Mouse (Mus musculus): ENCODE measurements around the gene Zim1.

Gene Zim1

GRCm38 (mm10) chr7:6696241-6697045, at the start of gene Zim1:
Gene Zim1 (minus strand): TSS chr7:6696450.
- peak; percentile 55 for DNase-seq (ENCODE audit: low spot score)

GRCm38 (mm10) chr7:6744281-6744904, 48.1 kb upstream of the Zim1 start:
- DNase-seq (ENCODE audit: low spot score), result no peak

GRCm38 (mm10) chr7:6736060-6736459, 39.8 kb upstream of the Zim1 start:
- DNase-seq (ENCODE audit: low spot score), result no peak

- DNase-seq (ENCODE audit: low spot score), result no peak
Measured at GRCm38 (mm10) chr7:6731930-6732329, 35.7 kb upstream of the Zim1 start.

GRCm38 (mm10) chr7:6731373-6731772, 35.1 kb upstream of the Zim1 start:
- DNase-seq (ENCODE audit: low spot score), result no peak

GRCm38 (mm10) chr7:6730801-6731200, 34.6 kb upstream of the Zim1 start:
- no peak for DNase-seq (ENCODE audit: low spot score)

- DNase-seq (ENCODE audit: low spot score), result peak; percentile 49
Measured at GRCm38 (mm10) chr7:6730241-6730640, 34.0 kb upstream of the Zim1 start, which contains the start of the genes Peg3 and Usp29. Gene Peg3 (minus strand): TSS chr7:6730431. Gene Usp29 (plus strand): TSS chr7:6730578.

GRCm38 (mm10) chr7:6729061-6729817, 33.0 kb upstream of the Zim1 start:
- DNase-seq (ENCODE audit: low spot score), result peak; percentile 80

- peak; percentile 56 for DNase-seq (ENCODE audit: low spot score)
Measured at GRCm38 (mm10) chr7:6728263-6728931, 32.1 kb upstream of the Zim1 start.

GRCm38 (mm10) chr7:6727351-6728121, 31.3 kb upstream of the Zim1 start:
- DNase-seq (ENCODE audit: low spot score), result no peak

- DNase-seq (ENCODE audit: low spot score), result no peak
Measured at GRCm38 (mm10) chr7:6709396-6709795, 13.1 kb upstream of the Zim1 start.

- no peak for DNase-seq (ENCODE audit: low spot score)
Measured at GRCm38 (mm10) chr7:6708451-6709180, 12.4 kb upstream of the Zim1 start.

GRCm38 (mm10) chr7:6707416-6708015, 11.3 kb upstream of the Zim1 start:
- DNase-seq (ENCODE audit: low spot score), result no peak

GRCm38 (mm10) chr7:6699230-6699629, 3.0 kb upstream of the Zim1 start:
- no peak for DNase-seq (ENCODE audit: low spot score)

- DNase-seq (ENCODE audit: low spot score), result no peak
Measured at GRCm38 (mm10) chr7:6685511-6685910, 10.7 kb downstream of the Zim1 start.

GRCm38 (mm10) chr7:6666726-6667125, 29.5 kb downstream of the Zim1 start:
- DNase-seq (ENCODE audit: low spot score), result no peak

- DNase-seq (ENCODE audit: low spot score), result no peak
Measured at GRCm38 (mm10) chr7:6663430-6663829, 32.8 kb downstream of the Zim1 start.

GRCm38 (mm10) chr7:6659605-6660004, 36.6 kb downstream of the Zim1 start:
- DNase-seq (ENCODE audit: low spot score), result no peak

GRCm38 (mm10) chr7:6658606-6659005, 37.6 kb downstream of the Zim1 start:
- no peak for DNase-seq (ENCODE audit: low spot score)

- no peak for DNase-seq (ENCODE audit: low spot score)
Measured at GRCm38 (mm10) chr7:6652151-6652550, 44.1 kb downstream of the Zim1 start.
